Mouse (Mus musculus) heart, embryonic 11.5 days (tissue): ENCODE measurements around the gene Scpep1. TPM values are rescaled to one million over a fixed set of nuclear protein-coding genes. Genes with fewer than 3 reads are reported as not detected.

Experiments
- ATAC-seq: fragments of 200-750 bp; cut with Nextera tagmentation; replicated peaks from 2 replicates; pipeline ENCODE4 v1.8.0; 2017; ENCODE audit warnings: moderate library complexity; ENCODE audit not compliant: insufficient number of reproducible peaks, low FRiP score, low TSS enrichment
- H3K27ac ChIP-seq: fragments of 300-500 bp; sonication (generic); 2 replicates; pipeline ENCODE4 v1.5.1; 2014; ENCODE audit warnings: mild to moderate bottlenecking, low read depth, low read length
- H3K27me3 ChIP-seq: fragments of 300-500 bp; sonication (generic); 2 replicates; pipeline ENCODE4 v1.6.1; 2014; ENCODE audit warnings: mild to moderate bottlenecking, low read length, mixed read lengths; ENCODE audit not compliant: control insufficient read depth, insufficient read depth
- H3K36me3 ChIP-seq: fragments of 300-500 bp; sonication (generic); 2 replicates; pipeline ENCODE4 v1.6.1; 2014; ENCODE audit warnings: mild to moderate bottlenecking, low read length, moderate library complexity, mixed read lengths; ENCODE audit not compliant: control insufficient read depth, insufficient read depth
- H3K4me1 ChIP-seq: fragments of 300-500 bp; sonication (generic); 2 replicates; pipeline ENCODE4 v1.6.1; 2014; ENCODE audit warnings: low read length; ENCODE audit not compliant: control insufficient read depth, insufficient read depth
- H3K4me2 ChIP-seq: fragments of 300-500 bp; sonication (generic); 2 replicates; pipeline ENCODE4 v1.6.1; 2014; ENCODE audit warnings: mild to moderate bottlenecking, moderate library complexity
- H3K4me3 ChIP-seq: fragments of 300-500 bp; sonication (generic); 2 replicates; pipeline ENCODE4 v1.5.1; 2014; ENCODE audit warnings: low read depth, low read length
- H3K9ac ChIP-seq: fragments of 300-500 bp; sonication (generic); 2 replicates; pipeline ENCODE4 v1.6.1; 2014; ENCODE audit warnings: mild to moderate bottlenecking, low read depth, low read length, moderate library complexity
- H3K9me3 ChIP-seq: fragments of 300-500 bp; sonication (generic); replicated peaks from 2 replicates; pipeline ENCODE4 v1.6.1; 2016; ENCODE audit warnings: low read length; ENCODE audit not compliant: control insufficient read depth
- WGBS: fragments of 180-500 bp; shearing (Covaris S2); extraction: QIAGEN DNeasy Blood & Tissue Kit; methylation state at CpG from one replicate; pipeline ENCODE4 v1.1.7; 2014; ENCODE audit not compliant: insufficient replicate concordance; 5-methylcytosine and 5-hydroxymethylcytosine counted together
- polyA plus RNA-seq: library from polyadenylated mRNA; unstranded; fragments of >200 nt; fragmentation: Nextera tagmentation; extraction: Ambion mirVana; gene quantifications from 2 replicates; pipeline ENCODE4 v1.2.1, GENCODE M21; 2014

Gene Scpep1
- polyA plus RNA-seq, 1 experiment from 2014 or later, result 51.2 TPM

DNA sequence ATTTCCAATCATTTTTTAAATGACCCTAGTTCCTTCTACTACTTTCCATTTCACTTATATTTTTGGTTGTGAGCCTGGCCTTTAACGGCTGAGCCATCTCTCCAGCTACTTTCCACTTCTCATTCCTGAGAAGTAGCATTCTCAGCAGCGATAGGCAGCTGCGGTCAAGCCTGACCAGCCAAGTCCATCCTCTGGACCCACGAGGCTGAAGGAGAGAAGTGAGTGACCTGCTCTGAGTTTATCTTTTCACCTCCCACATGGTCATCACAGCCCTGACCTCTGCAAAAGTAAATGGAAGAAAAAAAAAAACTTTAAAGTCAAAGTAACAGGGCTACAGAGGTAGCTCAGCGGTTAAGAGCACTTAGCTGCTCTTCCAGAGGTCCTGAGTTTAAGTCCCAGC is 28.7 kb downstream of the Scpep1 start:
- H3K9ac ChIP-seq, result no peak overlapping the region
- H3K36me3 ChIP-seq, result 0 out of 2 replicates have a peak, but pooled peaks cover 12% of the 10 kb centered on the region
- no peaks in the 10 kb centered on the region for H3K4me1 ChIP-seq
- no peaks in the 10 kb centered on the region for H3K9me3 ChIP-seq
- 73% methylated on average over 5 of the region's 5 CpGs for WGBS
- no peak overlapping the region for H3K4me3 ChIP-seq
- ATAC-seq, result no peak
- no peak overlapping the region for H3K4me2 ChIP-seq
- H3K27me3 ChIP-seq, result no peaks in the 10 kb centered on the region
- no peak overlapping the region for H3K27ac ChIP-seq

DNA sequence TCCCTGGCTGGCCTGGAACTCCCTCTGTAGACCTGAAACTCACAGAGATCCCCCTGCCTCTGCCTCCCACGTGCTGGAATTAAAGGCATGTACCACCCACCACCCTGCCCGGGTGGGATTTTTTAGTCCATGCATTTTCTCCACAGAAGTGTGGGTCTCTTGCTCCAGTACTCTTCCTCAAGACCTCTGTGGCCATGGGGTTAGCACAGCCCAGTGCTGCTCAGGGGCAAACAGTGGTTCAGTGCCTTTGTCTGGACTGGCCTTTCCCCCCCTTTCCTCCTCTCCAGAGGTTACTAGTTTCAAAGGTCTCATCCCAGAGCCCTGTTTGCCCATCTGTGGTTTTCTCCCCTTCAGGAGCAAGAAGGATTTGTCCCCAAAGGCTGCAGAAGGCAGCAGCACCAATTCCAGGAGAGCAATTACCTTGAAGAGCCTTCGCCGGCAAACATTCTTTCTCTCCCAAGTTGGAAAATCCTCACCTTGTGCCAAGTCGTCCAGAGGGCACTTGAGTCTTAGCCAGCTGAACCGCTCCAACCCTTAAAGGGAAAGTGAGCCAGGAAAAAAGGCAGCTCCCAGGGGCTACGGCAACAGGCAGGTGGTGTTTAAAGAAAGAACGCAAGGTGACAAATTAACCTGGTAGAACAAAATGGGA is 45.8 kb downstream of the Scpep1 start:
- Histone ChIP-seq H3K27ac (no peak overlapping the region), H3K4me2 (no peak overlapping the region), H3K9ac (no peak overlapping the region), H3K9me3 (no peaks in the 10 kb centered on the region), H3K4me1 (no peaks in the 10 kb centered on the region), H3K4me3 (no peak overlapping the region), H3K36me3 (no peaks in the 10 kb centered on the region), H3K27me3 (no peaks in the 10 kb centered on the region)
- no peak for ATAC-seq
- WGBS, result 85% methylated on average over 8 of the region's 8 CpGs

DNA sequence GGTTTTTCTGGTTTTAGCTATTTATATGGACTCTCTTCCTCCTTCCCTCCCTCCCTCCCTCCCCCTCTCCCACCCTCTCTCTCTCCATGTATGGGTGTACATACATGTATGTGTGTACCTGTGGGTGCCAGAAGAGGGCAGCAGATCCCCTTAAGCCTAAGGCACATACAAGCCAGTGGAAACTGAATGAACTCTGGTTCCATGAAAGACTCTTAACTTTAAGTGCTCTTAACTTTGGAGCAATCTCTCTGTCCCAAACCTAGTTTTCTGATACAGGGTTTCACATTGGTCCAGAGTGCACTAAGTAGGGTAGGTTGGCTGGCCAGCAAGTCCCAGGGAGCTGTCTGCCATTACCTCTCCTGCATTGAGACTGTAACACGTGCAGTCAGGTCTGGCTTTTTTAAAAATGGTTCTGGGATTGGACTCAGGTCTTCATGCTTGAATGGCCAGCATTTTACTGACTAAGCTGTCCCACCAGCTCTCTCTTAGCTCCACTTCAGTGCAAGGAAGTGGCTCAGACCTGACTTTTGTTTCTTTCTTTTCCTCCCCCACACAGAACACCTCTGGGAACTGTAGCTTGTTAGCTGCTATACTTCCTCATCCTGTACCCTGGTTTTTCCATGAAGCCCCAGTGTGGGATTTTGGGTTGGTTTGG is 46.6 kb downstream of the Scpep1 start:
- ATAC-seq, result no peak; the same call in 1 of the 2 replicates
- Histone ChIP-seq H3K36me3 (no peaks in the 10 kb centered on the region), H3K9me3 (no peaks in the 10 kb centered on the region), H3K4me1 (no peaks in the 10 kb centered on the region), H3K27ac (no peak overlapping the region), H3K4me3 (no peak overlapping the region), H3K27me3 (no peaks in the 10 kb centered on the region), H3K9ac (no peak overlapping the region), H3K4me2 (no peak overlapping the region)
- WGBS, result 93% methylated on average over 1 of the region's 1 CpGs

DNA sequence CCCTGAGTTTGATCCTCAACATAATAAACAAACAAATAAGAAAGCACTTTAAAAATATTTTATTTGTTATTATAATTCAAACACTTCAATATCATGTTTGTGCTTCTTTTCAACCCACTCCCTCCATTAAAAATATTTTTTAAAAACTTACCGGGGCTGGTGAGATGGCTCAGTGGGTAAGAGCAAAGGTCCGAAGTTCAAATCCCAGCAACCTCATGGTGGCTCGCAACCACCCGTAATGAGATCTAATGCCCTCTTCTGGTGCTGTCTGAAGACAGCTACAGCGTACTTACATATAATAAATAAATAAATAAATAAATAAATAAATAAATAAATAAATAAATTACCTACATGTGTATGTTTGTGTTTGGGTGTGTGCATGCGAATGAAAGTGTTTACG is 47.4 kb downstream of the Scpep1 start:
- ATAC-seq, result no peak
- no peak overlapping the region for H3K4me3 ChIP-seq
- H3K9me3 ChIP-seq, result no peaks in the 10 kb centered on the region
- no peak overlapping the region for H3K4me2 ChIP-seq
- no peak overlapping the region for H3K27ac ChIP-seq
- no peaks in the 10 kb centered on the region for H3K36me3 ChIP-seq
- 93% methylated on average over 7 of the region's 7 CpGs for WGBS
- no peak overlapping the region for H3K9ac ChIP-seq
- H3K4me1 ChIP-seq, result no peaks in the 10 kb centered on the region; the same call in 1 of the 2 replicates
- H3K27me3 ChIP-seq, result no peaks in the 10 kb centered on the region

DNA sequence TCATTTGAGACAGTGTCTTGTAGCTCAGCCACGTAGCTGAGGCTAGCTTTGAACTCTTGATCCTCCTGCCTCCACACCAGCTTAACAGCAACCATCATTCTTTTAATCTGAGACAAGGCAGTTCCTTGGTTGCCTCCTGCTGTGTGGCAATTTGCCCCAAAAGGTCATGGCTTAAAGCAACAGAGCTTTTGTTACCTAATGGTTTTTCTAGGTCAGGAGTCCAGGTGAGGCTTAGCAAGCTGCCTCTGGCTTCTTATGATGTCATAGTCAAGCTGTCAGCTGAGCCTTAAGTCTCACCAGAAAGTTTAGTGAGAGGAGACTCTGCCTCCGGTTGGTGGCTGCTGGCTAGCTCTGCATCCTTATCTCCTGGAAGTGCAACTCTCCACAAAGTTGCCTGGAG is 49.6 kb downstream of the Scpep1 start:
- Histone ChIP-seq H3K9me3 (no peaks in the 10 kb centered on the region), H3K4me2 (no peak overlapping the region), H3K4me1 (peaks cover 10% of the 10 kb centered on the region; the same call in 1 of the 2 replicates), H3K4me3 (no peak overlapping the region), H3K9ac (no peak overlapping the region), H3K27me3 (no peaks in the 10 kb centered on the region), H3K36me3 (no peaks in the 10 kb centered on the region), H3K27ac (no peak overlapping the region)
- no peak for ATAC-seq
- WGBS, result 10% methylated on average over 2 of the region's 2 CpGs

DNA sequence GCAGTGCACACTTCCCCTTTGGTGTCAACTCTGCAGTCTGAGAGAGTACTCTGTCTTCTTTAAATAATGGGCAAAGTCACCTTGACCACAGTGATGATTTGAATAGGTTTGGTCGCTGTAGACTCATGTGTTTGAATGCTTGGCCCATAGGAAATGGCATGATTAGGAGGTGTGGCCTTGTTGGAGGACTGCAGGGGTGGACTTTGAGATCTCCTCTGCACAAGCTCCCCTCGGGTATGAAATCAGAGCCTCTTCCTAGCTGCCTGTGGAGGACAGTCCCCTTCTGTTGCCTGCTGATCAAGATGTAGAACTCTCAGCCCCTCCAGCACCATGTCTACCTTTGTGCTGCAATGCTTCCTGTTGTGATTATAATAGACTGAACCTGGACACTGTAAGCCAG is 51.2 kb downstream of the Scpep1 start:
- no peak for ATAC-seq
- H3K4me2 ChIP-seq, result no peak overlapping the region
- 49% methylated on average over 2 of the region's 2 CpGs for WGBS

DNA sequence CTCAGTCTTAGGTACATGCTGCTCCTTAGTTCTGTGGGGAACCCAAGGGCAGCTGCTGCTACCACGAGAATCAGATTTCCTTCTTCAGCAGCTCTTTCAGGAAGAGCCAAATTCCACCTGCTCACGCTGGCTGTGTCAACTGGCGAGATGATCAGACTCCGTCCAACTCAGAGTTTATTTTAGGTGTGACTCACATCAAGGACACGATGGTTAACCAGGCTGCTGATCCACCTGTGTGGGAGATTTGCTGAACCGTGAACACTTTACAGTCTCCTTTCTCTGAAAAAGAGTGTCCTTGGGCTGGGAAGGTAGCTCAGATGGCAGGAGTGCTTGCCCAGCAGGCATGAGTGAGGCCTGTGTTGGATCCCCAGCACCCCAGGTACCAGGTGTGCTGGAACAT is 52.5 kb downstream of the Scpep1 start:
- WGBS, result 77% methylated on average over 6 of the region's 6 CpGs
- H3K4me3 ChIP-seq, result no peak overlapping the region

More for the DNA sequence above, 51.2 kb downstream of the Scpep1 start:
- Histone ChIP-seq H3K4me1 (peaks cover 10% of the 10 kb centered on the region; the same call in 1 of the 2 replicates), H3K27me3 (no peaks in the 10 kb centered on the region), H3K4me3 (no peak overlapping the region), H3K9ac (no peak overlapping the region), H3K27ac (no peak overlapping the region), H3K9me3 (no peaks in the 10 kb centered on the region), H3K36me3 (no peaks in the 10 kb centered on the region)

DNA sequence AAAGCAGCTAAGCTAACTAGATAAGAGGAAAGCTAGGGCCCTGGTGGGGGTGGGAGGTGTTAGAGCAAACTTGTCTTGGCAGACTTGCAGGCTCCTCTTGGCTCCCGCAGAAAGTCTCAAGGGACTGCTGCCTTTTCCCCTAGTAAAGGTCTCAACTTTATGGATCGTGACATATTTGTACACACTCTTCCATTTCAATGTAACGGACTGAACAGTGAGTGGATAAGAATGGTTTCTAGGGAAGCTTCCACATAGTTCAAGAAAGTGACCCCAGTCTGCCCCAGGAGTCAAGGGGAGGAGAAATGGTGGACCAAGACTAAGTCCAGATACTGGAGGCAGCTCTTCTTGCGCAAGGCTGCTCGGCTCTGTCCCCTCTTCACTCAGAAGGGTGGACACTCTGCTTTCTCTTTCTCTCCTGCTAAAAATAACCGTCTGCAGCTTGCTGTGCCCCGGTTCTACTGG is 53.9 kb downstream of the Scpep1 start:
- H3K27ac ChIP-seq, result peak overlapping the region; percentile 50; the same call in 1 of the 2 replicates
- H3K36me3 ChIP-seq, result no peaks in the 10 kb centered on the region
- H3K4me1 ChIP-seq, result peaks cover 10% of the 10 kb centered on the region; the same call in 1 of the 2 replicates
- H3K27me3 ChIP-seq, result no peaks in the 10 kb centered on the region
- 49% methylated on average over 7 of the region's 7 CpGs for WGBS
- H3K9ac ChIP-seq, result no peak overlapping the region
- no peak for ATAC-seq
- H3K4me3 ChIP-seq, result no peak overlapping the region
- no peaks in the 10 kb centered on the region for H3K9me3 ChIP-seq
- H3K4me2 ChIP-seq, result peak overlapping the region; percentile 14

More for the DNA sequence above, 52.5 kb downstream of the Scpep1 start:
- Histone ChIP-seq H3K27ac (no peak overlapping the region), H3K4me1 (peaks cover 10% of the 10 kb centered on the region; the same call in 1 of the 2 replicates), H3K9ac (no peak overlapping the region), H3K9me3 (no peaks in the 10 kb centered on the region), H3K36me3 (no peaks in the 10 kb centered on the region), H3K27me3 (no peaks in the 10 kb centered on the region), H3K4me2 (no peak overlapping the region)
- no peak for ATAC-seq
